Mouse (Mus musculus) midbrain, embryonic 10.5 days (tissue): ENCODE results near the gene Gpr180. TPM values are rescaled to one million over a fixed set of nuclear protein-coding genes. Genes with fewer than 3 reads are reported as not detected.

Experiments used
- DNase-seq: peaks from one replicate; pipeline ENCODE4 v3.0.0-alpha.2; 2017; ENCODE audit warnings: low spot score
- H3K27ac ChIP-seq: fragments of 300-500 bp; sonication (generic); replicated peaks from 2 replicates; pipeline ENCODE4 v1.5.1; 2016; ENCODE audit warnings: mild to moderate bottlenecking
- H3K27me3 ChIP-seq: fragments of 300-500 bp; sonication (generic); 2 replicates; pipeline ENCODE4 v1.6.1; 2016; ENCODE audit warnings: low read depth, mild to moderate bottlenecking; ENCODE audit not compliant: poor library complexity, severe bottlenecking
- H3K36me3 ChIP-seq: fragments of 300-500 bp; sonication (generic); 2 replicates; pipeline ENCODE4 v1.6.1; 2016; ENCODE audit warnings: mild to moderate bottlenecking, moderate library complexity
- H3K4me1 ChIP-seq: fragments of 300-500 bp; sonication (generic); 2 replicates; pipeline ENCODE4 v1.6.1; 2016
- H3K4me3 ChIP-seq: fragments of 300-500 bp; sonication (generic); 2 replicates; pipeline ENCODE4 v1.5.1; 2016; ENCODE audit warnings: mild to moderate bottlenecking, moderate library complexity
- H3K9me3 ChIP-seq: fragments of 300-500 bp; sonication (generic); replicated peaks from 2 replicates; pipeline ENCODE4 v1.6.1; 2016; ENCODE audit warnings: mild to moderate bottlenecking
- WGBS: fragments of 180-500 bp; shearing (Covaris S2); methylation state at CpG from one replicate; pipeline ENCODE4 v1.1.7; 2016; 5-methylcytosine and 5-hydroxymethylcytosine counted together
- polyA plus RNA-seq: library from polyadenylated mRNA; unstranded; fragments of >200 nt; fragmentation: Nextera tagmentation; extraction: Ambion mirVana; gene quantifications from 2 replicates; pipeline ENCODE4 v1.2.1, GENCODE M21; 2016

Gene Gpr180
- polyA plus RNA-seq, 1 experiment from 2014 or later: 38.5 TPM

- H3K4me3 ChIP-seq: peak overlapping the region; percentile 21; the same call in 1 of the 2 replicates
- H3K27me3 ChIP-seq: peaks cover 56% of the 10 kb centered on the region
- H3K27ac ChIP-seq: peak overlapping the region; percentile 57; the same call in 1 of the 2 replicates
- 50% methylated on average over 13 of the region's 13 CpGs for WGBS
- H3K36me3 ChIP-seq: no peaks in the 10 kb centered on the region
- no peaks in the 10 kb centered on the region for H3K9me3 ChIP-seq
- DNase-seq: no peak
- H3K4me1 ChIP-seq: peaks cover 36% of the 10 kb centered on the region
These were observed 57.4 kb downstream of the Gpr180 start for GRCm38 (mm10) chr14:118194219-118194914.

GRCm38 (mm10) chr14:118197063-118197462 lies 60.1 kb downstream of the Gpr180 start:
- Histone ChIP-seq H3K9me3 (no peaks in the 10 kb centered on the region), H3K4me1 (peaks cover 36% of the 10 kb centered on the region), H3K27ac (no peak overlapping the region), H3K27me3 (peaks cover 49% of the 10 kb centered on the region), H3K36me3 (no peaks in the 10 kb centered on the region), H3K4me3 (no peak overlapping the region)
- WGBS: 81% methylated on average over 12 of the region's 12 CpGs
- no peak for DNase-seq

- DNase-seq: no peak
These were observed 63.8 kb downstream of the Gpr180 start for GRCm38 (mm10) chr14:118200731-118201130.

GRCm38 (mm10) chr14:118202006-118202405 lies 65.0 kb downstream of the Gpr180 start:
- H3K27me3 ChIP-seq: peaks cover 19% of the 10 kb centered on the region; the same call in 1 of the 2 replicates
- no peak overlapping the region for H3K4me3 ChIP-seq

More at GRCm38 (mm10) chr14:118200731-118201130, 63.8 kb downstream of the Gpr180 start:
- peaks cover 32% of the 10 kb centered on the region; the same call in 1 of the 2 replicates for H3K27me3 ChIP-seq
- no peaks in the 10 kb centered on the region for H3K36me3 ChIP-seq
- 96% methylated on average over 3 of the region's 3 CpGs for WGBS
- 0 out of 2 replicates have a peak, but pooled peaks cover 7% of the 10 kb centered on the region for H3K4me1 ChIP-seq
- H3K4me3 ChIP-seq: no peak overlapping the region
- no peak overlapping the region for H3K27ac ChIP-seq
- H3K9me3 ChIP-seq: 0 out of 2 replicates have a peak, but pooled peaks cover 7% of the 10 kb centered on the region

GRCm38 (mm10) chr14:118203031-118203430 lies 66.1 kb downstream of the Gpr180 start:
- H3K36me3 ChIP-seq: no peaks in the 10 kb centered on the region
- DNase-seq: no peak
- H3K27ac ChIP-seq: no peak overlapping the region
- no peaks in the 10 kb centered on the region for H3K4me1 ChIP-seq
- peaks cover 9% of the 10 kb centered on the region; the same call in 1 of the 2 replicates for H3K27me3 ChIP-seq
- WGBS: 77% methylated on average over 7 of the region's 7 CpGs
- H3K9me3 ChIP-seq: peaks cover 12% of the 10 kb centered on the region; the same call in 1 of the 2 replicates
- H3K4me3 ChIP-seq: no peak overlapping the region

More at GRCm38 (mm10) chr14:118202006-118202405, 65.0 kb downstream of the Gpr180 start:
- DNase-seq: no peak
- Histone ChIP-seq H3K27ac (no peak overlapping the region), H3K36me3 (no peaks in the 10 kb centered on the region), H3K9me3 (0 out of 2 replicates have a peak, but pooled peaks cover 7% of the 10 kb centered on the region), H3K4me1 (0 out of 2 replicates have a peak, but pooled peaks cover 7% of the 10 kb centered on the region)
- 87% methylated on average over 5 of the region's 5 CpGs for WGBS

GRCm38 (mm10) chr14:118207347-118207746 lies 70.4 kb downstream of the Gpr180 start:
- Histone ChIP-seq H3K27ac (no peak overlapping the region), H3K9me3 (peaks cover 12% of the 10 kb centered on the region; the same call in 1 of the 2 replicates), H3K4me3 (no peak overlapping the region), H3K36me3 (no peaks in the 10 kb centered on the region), H3K4me1 (peaks cover 19% of the 10 kb centered on the region), H3K27me3 (peaks cover 23% of the 10 kb centered on the region)
- DNase-seq: no peak
- WGBS: 86% methylated on average over 3 of the region's 3 CpGs

GRCm38 (mm10) chr14:118209642-118210041 lies 72.7 kb downstream of the Gpr180 start:
- Histone ChIP-seq H3K27ac (no peak overlapping the region), H3K9me3 (peaks cover 5% of the 10 kb centered on the region; the same call in 1 of the 2 replicates), H3K4me3 (no peak overlapping the region), H3K27me3 (peaks cover 45% of the 10 kb centered on the region), H3K36me3 (no peaks in the 10 kb centered on the region), H3K4me1 (peaks cover 19% of the 10 kb centered on the region)
- 12% methylated on average over 5 of the region's 5 CpGs for WGBS
- peak; percentile 49 for DNase-seq

GRCm38 (mm10) chr14:118212188-118212804 lies 75.3 kb downstream of the Gpr180 start:
- H3K9me3 ChIP-seq: peaks cover 2% of the 10 kb centered on the region; the same call in 1 of the 2 replicates
- H3K36me3 ChIP-seq: no peaks in the 10 kb centered on the region
- no peak for DNase-seq
- no peak overlapping the region for H3K27ac ChIP-seq
- peaks cover 71% of the 10 kb centered on the region for H3K27me3 ChIP-seq
- H3K4me3 ChIP-seq: no peak overlapping the region
- peaks cover 19% of the 10 kb centered on the region for H3K4me1 ChIP-seq
- 84% methylated on average over 15 of the region's 15 CpGs for WGBS

Other genes with a start within 250 kb of the Gpr180 start
- gene Dct, start 84.9 kb upstream of the Gpr180 start, polyA plus RNA-seq: 3.5 TPM in 2 replicates
- 28.3 and 29.1 TPM in 2 replicates for gene Tgds, start 4.4 kb upstream of the Gpr180 start, polyA plus RNA-seq
- gene Sox21, start 99.9 kb downstream of the Gpr180 start, polyA plus RNA-seq: 11.1 and 12.3 TPM in 2 replicates
- gene Gm9376, start 129.8 kb downstream of the Gpr180 start, polyA plus RNA-seq: not detected in 2 replicates